Comparison of ENCODE assay signal across 22 mouse cellular contexts in the genomic region with DNA sequence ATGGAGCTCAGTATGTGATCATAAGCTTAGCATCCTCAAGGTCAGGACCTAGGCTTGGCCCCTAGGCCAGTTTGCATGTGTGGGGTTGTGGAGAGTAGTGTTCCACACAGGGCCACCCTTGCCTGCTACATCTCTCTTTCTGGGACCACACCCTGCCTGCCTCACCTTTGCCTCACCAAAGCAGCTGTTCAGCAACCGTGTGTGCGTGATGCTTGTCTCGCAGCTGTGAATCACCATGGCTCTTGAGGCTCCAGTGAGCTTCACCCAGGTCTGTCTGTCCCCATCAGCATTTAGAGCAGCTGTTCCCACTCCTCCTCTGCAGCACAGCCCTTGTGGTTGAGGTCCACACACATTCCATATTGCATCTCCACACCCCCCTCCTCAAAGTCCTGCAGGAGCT.
"Had no signal": no experiment of that assay in that cellular context is flagged by ENCODE, and none has a peak within 500 bp of the region (broad histone marks: within the 10 kb centered on the region; RNA-seq: fewer than 3 reads in every experiment).

No protein-coding gene starts in this region.

- H3K4me1 ChIP-seq: liver, embryonic 13.5 days; liver, embryonic 15.5 days had no signal

- H3K4me2 ChIP-seq: heart, embryonic 11.5 days; heart, embryonic 13.5 days; heart, embryonic 15.5 days; hindbrain, embryonic 12.5 days; hindbrain, embryonic 14.5 days; limb, embryonic 12.5 days; liver, embryonic 11.5 days; liver, embryonic 13.5 days; liver, embryonic 15.5 days had no signal

- H3K9me3 ChIP-seq: heart, embryonic 13.5 days; heart, embryonic 15.5 days; hindbrain, embryonic 10.5 days; hindbrain, embryonic 12.5 days; limb, embryonic 10.5 days; limb, embryonic 12.5 days; liver, embryonic 13.5 days; liver, embryonic 15.5 days had no signal

- DNase-seq: gastrocnemius, postnatal 14 days; gastrocnemius, postnatal 36 days; heart, adult 18-20 months; heart, postnatal 4 days; kidney, adult 11 months; kidney, adult 2 months; kidney, adult 9 months; kidney, postnatal 10 days; kidney, postnatal 25 days; liver; liver, embryonic 13.5 days had no signal

- H3K27ac ChIP-seq: hindbrain, embryonic 10.5 days; hindbrain, embryonic 12.5 days; hindbrain, embryonic 14.5 days; left cerebral cortex, adult 2 months; limb, embryonic 10.5 days; limb, embryonic 12.5 days; liver, embryonic 13.5 days; liver, embryonic 15.5 days had no signal

- H3K27me3 ChIP-seq: heart, embryonic 13.5 days; heart, embryonic 15.5 days; hindbrain, embryonic 12.5 days; limb, embryonic 12.5 days; liver, embryonic 13.5 days; liver, embryonic 15.5 days had no signal

- H3K4me3 ChIP-seq: heart, embryonic 13.5 days; heart, embryonic 15.5 days; hindbrain, embryonic 10.5 days; hindbrain, embryonic 12.5 days; left cerebral cortex, adult 2 months; limb, embryonic 10.5 days; limb, embryonic 12.5 days; liver, embryonic 13.5 days; liver, embryonic 15.5 days had no signal

- H3K36me3 ChIP-seq: hindbrain, embryonic 12.5 days; limb, embryonic 12.5 days; liver, embryonic 13.5 days; liver, embryonic 15.5 days had no signal
